In genomic region chr10:117793436-117794030, GRCm38 (mm10) we compare ENCODE assay signal across 8 mouse cellular contexts. TPM values are rescaled to one million over a fixed set of nuclear protein-coding genes. Genes with fewer than 3 reads are reported as not detected.
DNase-seq lines count a peak whose midpoint lies in the region; ATAC-seq and TF ChIP-seq lines count a peak whose summit lies in the region.

No protein-coding gene starts in this region.

- no peak for DNase-seq in heart, postnatal 14 days
- no peak for DNase-seq in G1E (ENCODE audit: low spot score)
- DNase-seq in left cerebral cortex, adult 8-10 months (ENCODE audit: low spot score in 2 of 2), result no peak
- DNase-seq in left cerebral cortex, postnatal 10 days (ENCODE audit: extremely low spot score in 1 of 2, low spot score in 2 of 2), result no peak
- no peak for DNase-seq in left cerebral cortex, postnatal 36 days (ENCODE audit: low spot score in 2 of 2)

- no peak for TF ChIP-seq CTCF in G1E (IDR thresholded peaks at IDR 0.05; ENCODE audit: low read depth, low read length)

- H3K4me2 ChIP-seq in heart, embryonic 12.5 days, result peak overlapping the region; percentile 88
- peak overlapping the region; percentile 64 for H3K4me2 ChIP-seq in forebrain, embryonic 16.5 days (ENCODE audit: low read length)

- WGBS in heart, embryonic 12.5 days, result 58% methylated on average over 11 of the region's 11 CpGs
- 81% methylated on average over 11 of the region's 11 CpGs for whole genome bisulfite sequencing in forebrain, embryonic 16.5 days

- no peak for ATAC-seq in heart, embryonic 12.5 days (ENCODE audit: insufficient number of reproducible peaks, low FRiP score)
- ATAC-seq in G1E (ENCODE audit: extremely low read depth, insufficient number of reproducible peaks, low FRiP score, poor library complexity, severe bottlenecking), result no peak
- no peak for ATAC-seq in forebrain, embryonic 16.5 days
- ATAC-seq in megakaryocyte, adult 5-6 weeks (ENCODE audit: poor library complexity, severe bottlenecking), result peak; percentile 23; the same call in 1 of the 2 replicates

- no peak overlapping the region for H3K9ac ChIP-seq in heart, embryonic 12.5 days
- H3K9ac ChIP-seq in forebrain, embryonic 16.5 days (replicated peaks; ENCODE audit: low read depth, low read length), result peak overlapping the region; percentile 53

- peak overlapping the region; percentile 75; the same call in 1 of the 2 replicates for H3K27ac ChIP-seq in heart, embryonic 12.5 days (ENCODE audit: poor library complexity, severe bottlenecking)
- peak overlapping the region; percentile 58; the same call in 1 of the 2 replicates for H3K27ac ChIP-seq in forebrain, embryonic 16.5 days (ENCODE audit: low read length)

- peaks cover 8% of the 10 kb centered on the region; the same call in 1 of the 2 replicates for H3K36me3 ChIP-seq in heart, embryonic 12.5 days
- H3K36me3 ChIP-seq in G1E (replicated peaks), result peaks cover 19% of the 10 kb centered on the region
- no peaks in the 10 kb centered on the region for H3K36me3 ChIP-seq in forebrain, embryonic 16.5 days (ENCODE audit: control insufficient read depth, insufficient read depth)

- 0 out of 2 replicates have a peak, but pooled peaks cover 3% of the 10 kb centered on the region for H3K9me3 ChIP-seq in heart, embryonic 12.5 days (replicated peaks)
- H3K9me3 ChIP-seq in G1E (replicated peaks), result peaks cover 3% of the 10 kb centered on the region; the same call in 1 of the 2 replicates
- H3K9me3 ChIP-seq in forebrain, embryonic 16.5 days (ENCODE audit: control insufficient read depth, low read length), result no peaks in the 10 kb centered on the region

- peaks cover 20% of the 10 kb centered on the region for H3K4me1 ChIP-seq in heart, embryonic 12.5 days (replicated peaks)
- H3K4me1 ChIP-seq in G1E (ENCODE audit: insufficient read depth, low read depth, low read length), result peaks cover 37% of the 10 kb centered on the region
- H3K4me1 ChIP-seq in forebrain, embryonic 16.5 days (replicated peaks; ENCODE audit: control insufficient read depth, insufficient read depth, low read length), result peaks cover 14% of the 10 kb centered on the region

- no peaks in the 10 kb centered on the region for H3K27me3 ChIP-seq in heart, embryonic 12.5 days (replicated peaks)
- no peaks in the 10 kb centered on the region for H3K27me3 ChIP-seq in G1E (ENCODE audit: insufficient read depth, low read length)
- H3K27me3 ChIP-seq in forebrain, embryonic 16.5 days (replicated peaks; ENCODE audit: control insufficient read depth, insufficient read depth, low read length), result no peaks in the 10 kb centered on the region

- 0 out of 2 replicates have a peak overlapping the region, but pooled peaks have one; percentile 97 for H3K4me3 ChIP-seq in heart, embryonic 12.5 days
- H3K4me3 ChIP-seq in G1E (ENCODE audit: low read depth, low read length), result peak overlapping the region; percentile 98; the same call in 1 of the 2 replicates
- no peak overlapping the region; the same call in 1 of the 2 replicates for H3K4me3 ChIP-seq in forebrain, embryonic 16.5 days (replicated peaks; ENCODE audit: low read length)

- intact Hi-C loops in heart, postnatal 14 days (cut with DNase I), result loop anchor here (2.0 to 5.0 kb wide), 4 partner anchors 51 to 317 kb away; no protein-coding TSS in a partner anchor
- intact Hi-C loops in left cerebral cortex, postnatal 10 days (cut with DNase I), result loop anchor here (5.0 kb wide), 1 partner anchor 314 kb away; no protein-coding TSS in a partner anchor
- intact Hi-C loops in left cerebral cortex, postnatal 36 days (cut with DNase I), result loop anchor here (2.0 to 10.0 kb wide), 3 partner anchors 51 to 751 kb away; no protein-coding TSS in a partner anchor

RNA-seq across cellular contexts. Expression of gene Nup107, which starts 1.0 kb away (rescaled TPM):
- polyA plus RNA-seq in heart, embryonic 12.5 days (2016; fragmentation: Nextera tagmentation; extraction: Ambion mirVana), result 62.4 and 72.0 TPM in 2 replicates
- total RNA-seq in heart, postnatal 14 days (2021), result 1 to 10 TPM; 7.8 to 9.5 TPM
- total RNA-seq in G1E (2014; fragmentation: Nextera tagmentation), result 81.8 and 130 TPM in 2 replicates
- 131 and 144 TPM in 2 replicates for total RNA-seq in G1E (2017)
- 58.0 and 59.9 TPM in 2 replicates for polyA plus RNA-seq in G1E (2012)
- 57.9 and 65.5 TPM in 2 replicates for polyA plus RNA-seq in forebrain, embryonic 16.5 days (2015; fragmentation: Nextera tagmentation; extraction: Ambion mirVana)
- 50.3 and 50.9 TPM in 2 replicates for total RNA-seq in megakaryocyte, adult 5-6 weeks (2015)
- 57.7 and 68.7 TPM in 2 replicates for total RNA-seq in megakaryocyte, adult 5-6 weeks (2017)
- 10 to 100 TPM; 16.2 to 20.4 (median 17.3) TPM for total RNA-seq in left cerebral cortex, adult 8-10 months (2022)
- total RNA-seq in left cerebral cortex, postnatal 10 days (2021), result 10 to 100 TPM; 16.8 to 18.0 TPM
- total RNA-seq in left cerebral cortex, postnatal 36 days (2021), result 10 to 100 TPM; 12.8 to 15.5 TPM

RNA-seq across cellular contexts. Expression of gene Slc35e3, which starts 47.4 kb away (rescaled TPM):
- polyA plus RNA-seq in heart, embryonic 12.5 days (2016; fragmentation: Nextera tagmentation; extraction: Ambion mirVana), result 13.0 and 14.5 TPM in 2 replicates
- 1 to 10 TPM; 6.3 to 6.6 TPM for total RNA-seq in heart, postnatal 14 days (2021)
- total RNA-seq in G1E (2014; fragmentation: Nextera tagmentation) (7.9 and 10.9 TPM in 2 replicates), G1E (2017) (3.5 and 3.9 TPM in 2 replicates)
- polyA plus RNA-seq in G1E (2012), result 1.5 and 2.2 TPM in 2 replicates
- polyA plus RNA-seq in forebrain, embryonic 16.5 days (2015; fragmentation: Nextera tagmentation; extraction: Ambion mirVana), result 29.0 and 31.8 TPM in 2 replicates
- total RNA-seq in megakaryocyte, adult 5-6 weeks (2015), result 4.2 and 5.3 TPM in 2 replicates
- total RNA-seq in megakaryocyte, adult 5-6 weeks (2017), result 5.3 and 7.8 TPM in 2 replicates
- 10 to 100 TPM; 29.2 to 31.7 (median 30.3) TPM for total RNA-seq in left cerebral cortex, adult 8-10 months (2022)
- total RNA-seq in left cerebral cortex, postnatal 10 days (2021), result 10 to 100 TPM; 30.9 to 31.6 TPM
- total RNA-seq in left cerebral cortex, postnatal 36 days (2021), result 10 to 100 TPM; 30.2 to 30.9 TPM

RNA-seq across cellular contexts. Expression of gene Rap1b, which starts 52.3 kb away (rescaled TPM):
- polyA plus RNA-seq in heart, embryonic 12.5 days (2016; fragmentation: Nextera tagmentation; extraction: Ambion mirVana), result 131 and 132 TPM in 2 replicates
- total RNA-seq in heart, postnatal 14 days (2021), result 10 to 100 TPM; 68.6 to 72.2 TPM
- total RNA-seq in G1E (2014; fragmentation: Nextera tagmentation) (112 and 121 TPM in 2 replicates), G1E (2017) (64.2 and 73.1 TPM in 2 replicates)
- 23.4 and 25.8 TPM in 2 replicates for polyA plus RNA-seq in G1E (2012)
- 145 and 155 TPM in 2 replicates for polyA plus RNA-seq in forebrain, embryonic 16.5 days (2015; fragmentation: Nextera tagmentation; extraction: Ambion mirVana)
- 448 and 514 TPM in 2 replicates for total RNA-seq in megakaryocyte, adult 5-6 weeks (2015)
- 174 and 218 TPM in 2 replicates for total RNA-seq in megakaryocyte, adult 5-6 weeks (2017)
- total RNA-seq in left cerebral cortex, adult 8-10 months (2022), result 10 to 100 TPM; 52.8 to 55.2 (median 53.2) TPM
- total RNA-seq in left cerebral cortex, postnatal 10 days (2021), result 10 to 100 TPM; 88.9 to 94.5 TPM
- total RNA-seq in left cerebral cortex, postnatal 36 days (2021), result 10 to 100 TPM; 60.2 to 62.8 TPM
